Mouse (Mus musculus) midbrain, embryonic 13.5 days (tissue): Measurements from ENCODE around the gene Arap2. TPM values are rescaled to one million over a fixed set of nuclear protein-coding genes. Genes with fewer than 3 reads are reported as not detected.

Experiments
- ATAC-seq: fragments of 200-750 bp; cut with Nextera tagmentation; 2 replicates; pipeline ENCODE4 v1.8.0; 2017; ENCODE audit warnings: mild to moderate bottlenecking, moderate TSS enrichment, moderate library complexity
- H3K27ac ChIP-seq: fragments of 300-500 bp; sonication (generic); 2 replicates; pipeline ENCODE4 v1.5.1; 2015; ENCODE audit warnings: inconsistent platforms, mild to moderate bottlenecking, moderate library complexity
- H3K27me3 ChIP-seq: fragments of 300-500 bp; sonication (generic); 2 replicates; pipeline ENCODE4 v1.6.1; 2015; ENCODE audit warnings: mild to moderate bottlenecking, inconsistent platforms
- H3K36me3 ChIP-seq: fragments of 300-500 bp; sonication (generic); 2 replicates; pipeline ENCODE4 v1.6.1; 2015; ENCODE audit warnings: mild to moderate bottlenecking, inconsistent platforms
- H3K4me1 ChIP-seq: fragments of 300-500 bp; sonication (generic); replicated peaks from 2 replicates; pipeline ENCODE4 v1.6.1; 2015; ENCODE audit warnings: inconsistent platforms
- H3K4me2 ChIP-seq: fragments of 300-500 bp; sonication (generic); replicated peaks from 2 replicates; pipeline ENCODE4 v1.6.1; 2015; ENCODE audit warnings: moderate library complexity, mild to moderate bottlenecking, inconsistent platforms
- H3K4me3 ChIP-seq: fragments of 300-500 bp; sonication (generic); replicated peaks from 2 replicates; pipeline ENCODE4 v1.5.1; 2015; ENCODE audit warnings: mild to moderate bottlenecking, inconsistent platforms
- H3K9ac ChIP-seq: fragments of 300-500 bp; sonication (generic); replicated peaks from 2 replicates; pipeline ENCODE4 v1.6.1; 2015; ENCODE audit warnings: mild to moderate bottlenecking, inconsistent platforms
- H3K9me3 ChIP-seq: fragments of 300-500 bp; sonication (generic); 2 replicates; pipeline ENCODE4 v1.6.1; 2016; ENCODE audit warnings: mild to moderate bottlenecking, inconsistent platforms
- WGBS: fragments of 180-500 bp; shearing (Covaris S2); methylation state at CpG from one replicate; pipeline ENCODE4 v1.1.7; 2015; 5-methylcytosine and 5-hydroxymethylcytosine counted together
- polyA plus RNA-seq: library from polyadenylated mRNA; unstranded; fragments of >200 nt; fragmentation: Nextera tagmentation; extraction: Ambion mirVana; gene quantifications from 2 replicates; pipeline ENCODE4 v1.2.1, GENCODE M21; 2015

Gene Arap2
- 1.0 and 2.5 TPM in 2 replicates for polyA plus RNA-seq

- peak; percentile 90 for ATAC-seq
- H3K4me2 ChIP-seq = peak within 1 kb of the TSS; percentile 84
- no peaks in the 10 kb centered on the region for H3K36me3 ChIP-seq
- H3K4me1 ChIP-seq = peaks cover 7% of the 10 kb centered on the region; the same call in 1 of the 2 replicates
- WGBS = 1% methylated on average over 73 of the region's 106 CpGs
- peaks cover 11% of the 10 kb centered on the region for H3K27me3 ChIP-seq
- H3K27ac ChIP-seq = no peak within 1 kb of the TSS
- no peaks in the 10 kb centered on the region for H3K9me3 ChIP-seq
- H3K4me3 ChIP-seq = peak within 1 kb of the TSS; percentile 66
- H3K9ac ChIP-seq = peak within 1 kb of the TSS; percentile 77
These were observed at the start of gene Arap2 for GRCm38 (mm10) chr5:62765784-62766701. TSS of gene Arap2 (minus strand) at chr5:62766159.

GRCm38 (mm10) chr5:62815741-62816140 is 49.8 kb upstream of the Arap2 start:
- H3K27me3 ChIP-seq = no peaks in the 10 kb centered on the region
- H3K9ac ChIP-seq = no peak overlapping the region
- no peak for ATAC-seq
- H3K4me2 ChIP-seq = no peak overlapping the region
- H3K4me1 ChIP-seq = no peaks in the 10 kb centered on the region
- H3K36me3 ChIP-seq = no peaks in the 10 kb centered on the region
- H3K4me3 ChIP-seq = no peak overlapping the region
- H3K27ac ChIP-seq = no peak overlapping the region
- H3K9me3 ChIP-seq = no peaks in the 10 kb centered on the region
- WGBS = 87% methylated on average over 1 of the region's 1 CpGs

- Histone ChIP-seq H3K27me3 (no peaks in the 10 kb centered on the region), H3K36me3 (no peaks in the 10 kb centered on the region), H3K4me1 (no peaks in the 10 kb centered on the region), H3K4me2 (no peak overlapping the region), H3K27ac (no peak overlapping the region), H3K9me3 (no peaks in the 10 kb centered on the region), H3K9ac (no peak overlapping the region), H3K4me3 (no peak overlapping the region)
- no peak for ATAC-seq
- 45% methylated on average over 1 of the region's 1 CpGs for WGBS
These were observed 48.1 kb upstream of the Arap2 start for GRCm38 (mm10) chr5:62814072-62814414.

GRCm38 (mm10) chr5:62813402-62814071 is 47.6 kb upstream of the Arap2 start, which contains the start of gene Dthd1:
TSS of gene Dthd1 (plus strand) at chr5:62813823.
- Histone ChIP-seq H3K4me2 (no peak within 1 kb of the TSS), H3K4me1 (no peaks in the 10 kb centered on the region), H3K9ac (no peak within 1 kb of the TSS), H3K9me3 (peaks cover 3% of the 10 kb centered on the region; the same call in 1 of the 2 replicates), H3K27ac (no peak within 1 kb of the TSS), H3K36me3 (no peaks in the 10 kb centered on the region), H3K4me3 (no peak within 1 kb of the TSS), H3K27me3 (no peaks in the 10 kb centered on the region)
- 64% methylated on average over 6 of the region's 6 CpGs for WGBS
- ATAC-seq = 0 out of 2 replicates have a peak, but pooled peaks have one; percentile 71

- Histone ChIP-seq H3K4me2 (no peak overlapping the region), H3K36me3 (no peaks in the 10 kb centered on the region), H3K9ac (no peak overlapping the region), H3K27me3 (no peaks in the 10 kb centered on the region), H3K4me3 (no peak overlapping the region), H3K9me3 (no peaks in the 10 kb centered on the region), H3K27ac (no peak overlapping the region), H3K4me1 (no peaks in the 10 kb centered on the region)
- no peak for ATAC-seq
- WGBS = 80% methylated on average over 1 of the region's 1 CpGs
These were observed 26.8 kb upstream of the Arap2 start for GRCm38 (mm10) chr5:62792776-62793175.

- Histone ChIP-seq H3K27ac (no peak overlapping the region), H3K36me3 (no peaks in the 10 kb centered on the region), H3K4me1 (no peaks in the 10 kb centered on the region), H3K9me3 (no peaks in the 10 kb centered on the region), H3K9ac (no peak overlapping the region), H3K4me3 (no peak overlapping the region), H3K4me2 (no peak overlapping the region), H3K27me3 (no peaks in the 10 kb centered on the region)
- no peak for ATAC-seq
- WGBS = 97% methylated on average over 5 of the region's 5 CpGs
These were observed 25.1 kb upstream of the Arap2 start for GRCm38 (mm10) chr5:62790921-62791564.

- Histone ChIP-seq H3K4me2 (no peak overlapping the region), H3K9me3 (no peaks in the 10 kb centered on the region), H3K4me1 (no peaks in the 10 kb centered on the region), H3K4me3 (no peak overlapping the region), H3K27me3 (no peaks in the 10 kb centered on the region), H3K36me3 (no peaks in the 10 kb centered on the region), H3K9ac (no peak overlapping the region), H3K27ac (no peak overlapping the region)
- no peak for ATAC-seq
- WGBS = 85% methylated on average over 3 of the region's 3 CpGs
These were observed 20.9 kb upstream of the Arap2 start for GRCm38 (mm10) chr5:62786809-62787208.

- Histone ChIP-seq H3K27me3 (no peaks in the 10 kb centered on the region), H3K4me3 (no peak overlapping the region), H3K4me2 (no peak overlapping the region), H3K36me3 (no peaks in the 10 kb centered on the region), H3K9ac (no peak overlapping the region), H3K27ac (no peak overlapping the region), H3K9me3 (no peaks in the 10 kb centered on the region), H3K4me1 (no peaks in the 10 kb centered on the region)
- no peak for ATAC-seq
- 74% methylated on average over 5 of the region's 5 CpGs for WGBS
These were observed 12.7 kb upstream of the Arap2 start for GRCm38 (mm10) chr5:62778682-62779081.

GRCm38 (mm10) chr5:62777804-62778203 is 11.8 kb upstream of the Arap2 start:
- H3K36me3 ChIP-seq = no peaks in the 10 kb centered on the region
- H3K4me1 ChIP-seq = no peaks in the 10 kb centered on the region
- no peak overlapping the region for H3K4me2 ChIP-seq
- no peaks in the 10 kb centered on the region for H3K9me3 ChIP-seq
- H3K4me3 ChIP-seq = no peak overlapping the region
- ATAC-seq = no peak
- H3K27ac ChIP-seq = no peak overlapping the region
- no peaks in the 10 kb centered on the region for H3K27me3 ChIP-seq
- H3K9ac ChIP-seq = no peak overlapping the region
- WGBS = 90% methylated on average over 8 of the region's 8 CpGs

- Histone ChIP-seq H3K27me3 (peaks cover under 1% of the 10 kb centered on the region), H3K27ac (no peak overlapping the region), H3K9me3 (no peaks in the 10 kb centered on the region), H3K4me1 (no peaks in the 10 kb centered on the region), H3K36me3 (no peaks in the 10 kb centered on the region), H3K9ac (no peak overlapping the region), H3K4me3 (no peak overlapping the region), H3K4me2 (no peak overlapping the region)
- WGBS = 87% methylated on average over 11 of the region's 11 CpGs
- no peak for ATAC-seq
These were observed 6.0 kb upstream of the Arap2 start for GRCm38 (mm10) chr5:62771775-62772599.

GRCm38 (mm10) chr5:62765459-62765783 is 538 bp downstream of the Arap2 start:
- peaks cover 11% of the 10 kb centered on the region for H3K27me3 ChIP-seq
- peaks cover 7% of the 10 kb centered on the region; the same call in 1 of the 2 replicates for H3K4me1 ChIP-seq
- peak overlapping the region; percentile 77 for H3K9ac ChIP-seq
- H3K9me3 ChIP-seq = no peaks in the 10 kb centered on the region
- WGBS = 18% methylated on average over 5 of the region's 5 CpGs
- H3K27ac ChIP-seq = no peak overlapping the region
- peak overlapping the region; percentile 84 for H3K4me2 ChIP-seq
- H3K36me3 ChIP-seq = no peaks in the 10 kb centered on the region
- ATAC-seq = peak; percentile 81
- peak overlapping the region; percentile 66 for H3K4me3 ChIP-seq
